Comparison of ENCODE assay signal across 28 mouse cellular contexts in the genomic region with DNA sequence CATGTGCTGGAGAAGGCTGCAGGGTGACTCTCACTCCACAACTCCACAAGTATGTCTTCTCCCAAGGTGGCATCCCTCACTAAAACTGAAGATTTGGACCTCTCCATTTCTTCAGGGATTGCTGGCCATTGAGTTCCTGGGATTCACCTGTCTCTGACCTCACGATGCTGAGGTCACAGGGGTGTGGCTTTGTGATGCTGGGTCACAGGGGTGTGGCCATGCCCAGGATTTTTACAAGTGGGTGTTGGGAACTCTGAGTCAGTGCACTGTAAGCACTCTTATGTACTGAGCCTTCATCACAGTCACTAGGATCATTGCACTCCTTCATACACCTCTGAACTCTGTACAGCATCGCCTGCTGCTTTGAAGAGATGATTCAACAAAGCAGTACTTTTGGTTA. TPM values are rescaled to one million over a fixed set of nuclear protein-coding genes. Genes with fewer than 3 reads are reported as not detected.
"Had no signal": no experiment of that assay in that cellular context is flagged by ENCODE, and none has a peak within 500 bp of the region (broad histone marks: within the 10 kb centered on the region; RNA-seq: fewer than 3 reads in every experiment).

No protein-coding gene starts in this region.

- H3K4me2 ChIP-seq: heart, embryonic 11.5 days; heart, embryonic 13.5 days; heart, embryonic 15.5 days; hindbrain, embryonic 13.5 days; hindbrain, embryonic 15.5 days; kidney, embryonic 15.5 days; limb, embryonic 12.5 days; liver, embryonic 11.5 days; liver, embryonic 13.5 days; liver, embryonic 15.5 days had no signal

- DNase-seq: gastrocnemius, postnatal 14 days; gastrocnemius, postnatal 36 days; heart, adult 11 months; heart, adult 2 months; heart, postnatal 14 days; heart, postnatal 36 days; kidney, adult 11 months; kidney, adult 2 months; kidney, adult 9 months; kidney, postnatal 25 days; liver; liver, embryonic 13.5 days had no signal

- H3K9me3 ChIP-seq: heart, embryonic 13.5 days; heart, embryonic 15.5 days; hindbrain, embryonic 13.5 days; hindbrain, embryonic 15.5 days; kidney, embryonic 15.5 days; limb, embryonic 10.5 days; limb, embryonic 12.5 days; liver, embryonic 13.5 days; liver, embryonic 15.5 days had no signal

- H3K9ac ChIP-seq: heart, embryonic 13.5 days; heart, embryonic 15.5 days; hindbrain, embryonic 13.5 days; hindbrain, embryonic 15.5 days; kidney, embryonic 15.5 days; limb, embryonic 12.5 days; liver, embryonic 13.5 days; liver, embryonic 15.5 days had no signal

- H3K36me3 ChIP-seq: heart, embryonic 13.5 days; heart, embryonic 15.5 days; hindbrain, embryonic 13.5 days; kidney, embryonic 15.5 days; limb, embryonic 10.5 days; limb, embryonic 12.5 days; liver, embryonic 13.5 days; liver, embryonic 15.5 days had no signal

- H3K27me3 ChIP-seq: hindbrain, embryonic 15.5 days; limb, embryonic 12.5 days had no signal

- H3K4me3 ChIP-seq: heart, adult 2 months; heart, embryonic 13.5 days; heart, embryonic 15.5 days; hindbrain, embryonic 13.5 days; hindbrain, embryonic 15.5 days; kidney, embryonic 15.5 days; left cerebral cortex, adult 2 months; limb, embryonic 10.5 days; limb, embryonic 12.5 days; liver, embryonic 13.5 days; liver, embryonic 15.5 days had no signal

- H3K4me1 ChIP-seq: limb, embryonic 12.5 days had no signal

- H3K27ac ChIP-seq: heart, adult 2 months; heart, embryonic 13.5 days; heart, embryonic 15.5 days; hindbrain, postnatal 0 days; kidney, embryonic 15.5 days; kidney, postnatal 0 days; left cerebral cortex, adult 2 months; limb, embryonic 12.5 days; liver, embryonic 13.5 days; liver, embryonic 15.5 days had no signal

RNA-seq across cellular contexts. Expression of a gene that starts 1.2 kb away (rescaled TPM):
- total RNA-seq: gastrocnemius, adult 18-20 months; gastrocnemius, adult 8-10 months; gastrocnemius, postnatal 14 days; gastrocnemius, postnatal 36 days; heart, adult 2 months; heart, postnatal 14 days; heart, postnatal 36 days had no signal
- polyA plus RNA-seq: heart, adult 2 months; large intestine, adult 2 months had no signal
